Comparison of ENCODE assay signal across 22 mouse cellular contexts in genomic region chr11:121199851-121200250, GRCm38 (mm10). TPM values are rescaled to one million over a fixed set of nuclear protein-coding genes. Genes with fewer than 3 reads are reported as not detected.
"Had no signal": no experiment of that assay in that cellular context is flagged by ENCODE, and none has a peak within 500 bp of the region (broad histone marks: within the 10 kb centered on the region; RNA-seq: fewer than 3 reads in every experiment).

No protein-coding gene starts in this region.

- H3K9ac ChIP-seq: liver, embryonic 13.5 days; midbrain, embryonic 13.5 days had no signal

- H3K4me3 ChIP-seq: left cerebral cortex, adult 2 months; liver, embryonic 13.5 days; megakaryocyte, embryonic 14.5 days; midbrain, embryonic 10.5 days; midbrain, embryonic 13.5 days had no signal

- H3K9me3 ChIP-seq: liver, embryonic 13.5 days; megakaryocyte, embryonic 14.5 days; midbrain, embryonic 10.5 days; midbrain, embryonic 13.5 days had no signal

- H3K27ac ChIP-seq: left cerebral cortex, adult 2 months; liver, embryonic 13.5 days; midbrain, embryonic 10.5 days; midbrain, embryonic 13.5 days had no signal

- H3K4me2 ChIP-seq: liver, embryonic 13.5 days; midbrain, embryonic 13.5 days had no signal

- DNase-seq: kidney, adult 18-20 months; kidney, adult 9 months; kidney, postnatal 25 days; layer of hippocampus, postnatal 36 days; liver, embryonic 13.5 days; lung, postnatal 36 days; thymus, adult 18-20 months; thymus, postnatal 36 days had no signal

- H3K36me3 ChIP-seq: liver, embryonic 13.5 days; midbrain, embryonic 10.5 days had no signal

- H3K27me3 ChIP-seq: liver, embryonic 13.5 days; midbrain, embryonic 13.5 days had no signal

- ATAC-seq: intestine, embryonic 16.5 days; midbrain, embryonic 13.5 days; midbrain, embryonic 16.5 days had no signal

RNA-seq across cellular contexts. Expression of gene Uts2r, which starts 39.8 kb away (rescaled TPM):
- polyA plus RNA-seq: intestine, embryonic 16.5 days; large intestine, adult 2 months; limb, embryonic 11.5 days; liver, adult 2 months; liver, embryonic 13.5 days; liver, embryonic 16.5 days; neural tube, embryonic 11.5 days; small intestine, adult 2 months; spleen, adult 2 months; urinary bladder, adult 2 months had no signal
